Mouse (Mus musculus) hindbrain, embryonic 11.5 days (tissue): ENCODE measurements at regions not wholly inside any gene's neighbourhood (a gene's known extent, or its start where the extent isn't known, plus 50 kb on each side); places are given as distances from the start of the nearest gene placed in this dataset.

ENCODE experiments used
- ATAC-seq: fragments of 200-750 bp; cut with Nextera tagmentation; 2 replicates; pipeline ENCODE4 v1.8.0; 2017; ENCODE audit warnings: mild to moderate bottlenecking, moderate TSS enrichment, moderate library complexity; ENCODE audit not compliant: low FRiP score
- DNase-seq: peaks from one replicate; pipeline ENCODE4 v3.0.0-alpha.2; 2015; ENCODE audit warnings: low spot score
- H3K27ac ChIP-seq: fragments of 300-500 bp; sonication (generic); 2 replicates; pipeline ENCODE4 v1.5.1; 2014; ENCODE audit warnings: mild to moderate bottlenecking, low read depth, low read length
- H3K27me3 ChIP-seq: fragments of 300-500 bp; sonication (generic); 2 replicates; pipeline ENCODE4 v1.6.1; 2014; ENCODE audit warnings: mild to moderate bottlenecking, low read length, moderate library complexity, mixed read lengths; ENCODE audit not compliant: control insufficient read depth, insufficient read depth
- H3K36me3 ChIP-seq: fragments of 300-500 bp; sonication (generic); 2 replicates; pipeline ENCODE4 v1.6.1; 2014; ENCODE audit warnings: mild to moderate bottlenecking, low read length, moderate library complexity, mixed read lengths; ENCODE audit not compliant: control insufficient read depth, insufficient read depth
- H3K4me1 ChIP-seq: fragments of 300-500 bp; sonication (generic); replicated peaks from 2 replicates; pipeline ENCODE4 v1.6.1; 2014; ENCODE audit warnings: low read length, mixed read lengths; ENCODE audit not compliant: control insufficient read depth, insufficient read depth
- H3K4me2 ChIP-seq: fragments of 300-500 bp; sonication (generic); replicated peaks from 2 replicates; pipeline ENCODE4 v1.6.1; 2014; ENCODE audit warnings: mild to moderate bottlenecking, low read depth, low read length
- H3K4me3 ChIP-seq: fragments of 300-500 bp; sonication (generic); 2 replicates; pipeline ENCODE4 v1.5.1; 2014; ENCODE audit warnings: low read depth, low read length
- H3K9ac ChIP-seq: fragments of 300-500 bp; sonication (generic); 2 replicates; pipeline ENCODE4 v1.6.1; 2014; ENCODE audit warnings: low read depth, low read length
- H3K9me3 ChIP-seq: fragments of 300-500 bp; sonication (generic); 2 replicates; pipeline ENCODE4 v1.6.1; 2016; ENCODE audit warnings: low read length; ENCODE audit not compliant: control insufficient read depth
- WGBS: fragments of 180-500 bp; shearing (Covaris S2); extraction: QIAGEN DNeasy Blood & Tissue Kit; methylation state at CpG from one replicate; pipeline ENCODE4 v1.1.7; 2014; 5-methylcytosine and 5-hydroxymethylcytosine counted together

DNA sequence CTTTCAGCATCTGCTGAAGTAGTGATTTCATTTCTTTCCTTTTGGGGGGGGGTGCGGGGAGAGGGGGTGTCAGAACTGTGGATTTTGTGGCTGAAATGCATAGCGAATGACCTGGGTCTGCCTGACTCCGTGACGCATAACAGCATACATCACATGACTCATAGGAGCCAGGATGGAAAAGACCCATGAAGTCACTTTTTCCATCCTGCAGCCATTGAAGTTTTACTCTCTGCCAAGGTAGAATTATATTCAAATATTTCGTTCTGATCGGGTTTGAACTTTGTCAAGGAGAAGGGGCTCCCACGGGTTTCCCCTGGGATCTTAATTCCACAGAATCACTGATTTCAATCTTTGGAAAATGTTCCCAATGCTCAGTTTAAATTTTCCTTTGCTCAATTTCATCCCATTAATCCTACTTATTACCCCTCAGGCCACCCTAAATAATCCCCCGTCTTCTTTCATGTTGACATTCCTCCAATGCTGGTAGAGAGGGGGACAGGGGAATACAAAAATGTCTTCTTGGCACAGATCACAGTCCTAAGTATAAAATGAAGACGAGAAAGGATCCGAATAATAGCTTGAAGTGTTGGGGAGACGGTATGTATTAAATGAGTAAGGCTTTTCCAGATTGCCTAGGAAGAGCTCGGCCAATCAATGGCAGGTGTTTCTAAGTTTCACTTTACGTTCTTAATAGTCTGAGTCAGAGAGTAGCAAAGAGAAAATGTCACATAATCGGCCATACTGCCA, 212.0 kb downstream of the Tgfb2 start:
- H3K4me1 ChIP-seq = no peaks in the 10 kb centered on the region
- H3K9ac ChIP-seq = no peak overlapping the region
- no peaks in the 10 kb centered on the region for H3K27me3 ChIP-seq
- WGBS = 88% methylated on average over 14 of the region's 14 CpGs
- no peak overlapping the region for H3K4me3 ChIP-seq
- H3K36me3 ChIP-seq = no peaks in the 10 kb centered on the region
- H3K27ac ChIP-seq = no peak overlapping the region
- DNase-seq = no peak
- H3K4me2 ChIP-seq = no peak overlapping the region
- H3K9me3 ChIP-seq = no peaks in the 10 kb centered on the region
- no peak for ATAC-seq

- no peak overlapping the region for H3K4me2 ChIP-seq
- no peaks in the 10 kb centered on the region for H3K9me3 ChIP-seq
- H3K36me3 ChIP-seq = no peaks in the 10 kb centered on the region
- no peaks in the 10 kb centered on the region for H3K4me1 ChIP-seq
- H3K4me3 ChIP-seq = no peak overlapping the region
- DNase-seq = no peak
- ATAC-seq = no peak
- 80% methylated on average over 8 of the region's 8 CpGs for WGBS
- no peak overlapping the region for H3K9ac ChIP-seq
- H3K27ac ChIP-seq = no peak overlapping the region
- H3K27me3 ChIP-seq = no peaks in the 10 kb centered on the region
Observed at GRCm38 (mm10) chr1:186482177-186482576, 223.6 kb downstream of the Tgfb2 start.

GRCm38 (mm10) chr1:186480019-186480418, 225.8 kb downstream of the Tgfb2 start:
- DNase-seq (no peak), ATAC-seq (no peak)
- no peaks in the 10 kb centered on the region for H3K9me3 ChIP-seq
- H3K4me1 ChIP-seq = no peaks in the 10 kb centered on the region
- no peak overlapping the region for H3K4me2 ChIP-seq
- no peak overlapping the region for H3K27ac ChIP-seq
- H3K27me3 ChIP-seq = no peaks in the 10 kb centered on the region
- 71% methylated on average over 1 of the region's 1 CpGs for WGBS
- no peaks in the 10 kb centered on the region for H3K36me3 ChIP-seq
- no peak overlapping the region for H3K9ac ChIP-seq
- H3K4me3 ChIP-seq = no peak overlapping the region

- Histone ChIP-seq H3K27me3 (no peaks in the 10 kb centered on the region), H3K36me3 (no peaks in the 10 kb centered on the region), H3K27ac (no peak overlapping the region), H3K4me3 (no peak overlapping the region), H3K4me1 (no peaks in the 10 kb centered on the region), H3K4me2 (no peak overlapping the region), H3K9me3 (no peaks in the 10 kb centered on the region), H3K9ac (no peak overlapping the region)
- no peak for DNase-seq
- WGBS = 82% methylated on average over 8 of the region's 8 CpGs
- ATAC-seq = no peak
Observed at GRCm38 (mm10) chr1:186478428-186479238, 227.2 kb downstream of the Tgfb2 start.

DNA sequence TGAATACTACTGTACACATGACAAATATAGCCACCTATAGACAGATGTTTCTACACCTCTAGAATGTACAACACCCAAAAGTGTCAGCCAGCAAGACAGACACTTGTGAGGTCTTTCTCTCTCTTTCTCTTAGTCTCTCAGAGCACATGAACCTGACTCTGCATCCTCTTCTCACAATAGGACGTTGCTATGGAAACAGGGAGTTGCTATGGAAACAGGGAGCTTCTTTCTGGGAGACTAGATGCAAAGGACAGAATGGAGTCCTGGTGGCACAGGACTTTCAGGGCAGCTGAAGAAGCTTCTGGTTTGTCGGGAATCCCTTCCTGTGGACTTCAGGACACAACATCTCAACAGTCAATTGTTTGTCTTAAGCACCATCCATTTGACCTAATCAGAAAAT, 230.9 kb downstream of the Tgfb2 start:
- ATAC-seq (peak; percentile 76; the same call in 1 of the 2 replicates), DNase-seq (peak; percentile 83)
- Histone ChIP-seq H3K36me3 (no peaks in the 10 kb centered on the region), H3K27ac (no peak overlapping the region), H3K4me3 (no peak overlapping the region), H3K27me3 (no peaks in the 10 kb centered on the region), H3K4me1 (no peaks in the 10 kb centered on the region), H3K9ac (no peak overlapping the region), H3K9me3 (no peaks in the 10 kb centered on the region), H3K4me2 (no peak overlapping the region)
- WGBS = 32% methylated on average over 2 of the region's 2 CpGs

DNA sequence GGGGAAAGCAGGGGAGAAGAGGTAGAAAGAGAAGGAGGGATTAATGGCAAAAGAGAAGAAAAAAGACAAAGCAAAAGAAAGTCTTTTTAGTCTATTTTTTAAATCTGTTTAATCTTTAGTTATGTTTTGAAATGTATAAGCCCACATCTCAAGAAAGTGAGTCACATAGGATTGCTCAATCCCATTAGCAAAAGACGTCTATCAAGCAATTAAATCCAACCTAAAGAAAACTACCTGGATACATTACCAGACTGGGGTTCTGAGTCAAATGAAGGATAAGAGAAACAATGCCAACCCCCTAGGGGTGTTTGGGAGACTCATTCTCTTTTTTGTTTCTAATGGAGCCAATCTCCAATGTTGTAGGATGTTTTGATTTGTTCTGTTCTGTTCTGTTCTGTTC, 231.4 kb downstream of the Tgfb2 start:
- 57% methylated on average over 1 of the region's 1 CpGs for WGBS
- no peak for DNase-seq
- no peak overlapping the region for H3K4me3 ChIP-seq
- H3K36me3 ChIP-seq = no peaks in the 10 kb centered on the region
- H3K27ac ChIP-seq = no peak overlapping the region
- no peaks in the 10 kb centered on the region for H3K9me3 ChIP-seq
- no peaks in the 10 kb centered on the region for H3K27me3 ChIP-seq
- no peak overlapping the region for H3K9ac ChIP-seq
- no peak overlapping the region for H3K4me2 ChIP-seq
- no peaks in the 10 kb centered on the region for H3K4me1 ChIP-seq
- no peak for ATAC-seq

- no peak for DNase-seq
Observed at GRCm38 (mm10) chr1:186472955-186473354, 232.8 kb downstream of the Tgfb2 start.

GRCm38 (mm10) chr1:186465526-186465925, 240.3 kb downstream of the Tgfb2 start:
- ATAC-seq = no peak
- Histone ChIP-seq H3K36me3 (no peaks in the 10 kb centered on the region), H3K27ac (no peak overlapping the region), H3K9ac (no peak overlapping the region), H3K4me1 (no peaks in the 10 kb centered on the region), H3K9me3 (no peaks in the 10 kb centered on the region), H3K27me3 (no peaks in the 10 kb centered on the region), H3K4me2 (no peak overlapping the region), H3K4me3 (no peak overlapping the region)
- WGBS = 92% methylated on average over 5 of the region's 5 CpGs
- no peak for DNase-seq

More at GRCm38 (mm10) chr1:186472955-186473354, 232.8 kb downstream of the Tgfb2 start:
- H3K4me2 ChIP-seq = no peak overlapping the region
- H3K27ac ChIP-seq = no peak overlapping the region
- no peaks in the 10 kb centered on the region for H3K9me3 ChIP-seq
- 89% methylated on average over 10 of the region's 10 CpGs for WGBS
- H3K9ac ChIP-seq = no peak overlapping the region
- no peaks in the 10 kb centered on the region for H3K4me1 ChIP-seq
- H3K27me3 ChIP-seq = no peaks in the 10 kb centered on the region
- no peak for ATAC-seq
- H3K4me3 ChIP-seq = no peak overlapping the region
- H3K36me3 ChIP-seq = no peaks in the 10 kb centered on the region

- Histone ChIP-seq H3K36me3 (no peaks in the 10 kb centered on the region), H3K4me1 (no peaks in the 10 kb centered on the region), H3K4me3 (no peak overlapping the region), H3K27me3 (no peaks in the 10 kb centered on the region), H3K4me2 (no peak overlapping the region), H3K9me3 (no peaks in the 10 kb centered on the region), H3K9ac (no peak overlapping the region), H3K27ac (no peak overlapping the region)
- no peak for DNase-seq
- no peak for ATAC-seq
- WGBS = 88% methylated on average over 10 of the region's 10 CpGs
Observed at GRCm38 (mm10) chr1:186460742-186461141, 245.0 kb downstream of the Tgfb2 start.
